23 mouse cellular contexts compared by ENCODE assay signal in the genomic region with DNA sequence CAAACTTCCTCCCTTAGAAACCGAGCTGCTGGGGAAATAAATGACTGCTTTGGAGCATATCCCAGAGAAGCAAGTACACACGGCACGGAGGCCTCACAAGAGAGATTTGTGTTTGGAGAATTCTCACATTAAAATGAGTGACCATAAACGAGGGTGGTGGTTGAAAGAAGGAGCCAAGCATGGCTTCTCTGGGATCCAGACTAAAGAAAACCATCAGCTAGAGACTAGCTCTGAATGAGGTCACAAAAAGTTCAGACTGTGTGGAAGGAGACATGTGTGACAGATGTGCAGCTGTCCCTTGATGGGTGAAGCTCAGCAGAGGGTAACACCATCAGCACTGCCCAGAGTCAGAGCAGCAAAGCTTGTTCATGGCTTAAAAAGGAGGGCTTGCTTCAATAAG.
DNase-seq lines count a peak whose midpoint lies in the region; ATAC-seq and TF ChIP-seq lines count a peak whose summit lies in the region.
"Had no signal": no experiment of that assay in that cellular context is flagged by ENCODE, and none has a peak within 500 bp of the region (broad histone marks: within the 10 kb centered on the region; RNA-seq: fewer than 3 reads in every experiment).

No protein-coding gene starts in this region.

- TF ChIP-seq EP300 in stomach, postnatal 0 days (optimal IDR thresholded peaks at IDR 0.05) = no peak

- 53% methylated on average over 4 of the region's 4 CpGs for WGBS in embryonic facial prominence, embryonic 12.5 days
- 65% methylated on average over 4 of the region's 4 CpGs for WGBS in embryonic facial prominence, embryonic 10.5 days
- WGBS in lung, embryonic 14.5 days = 17% methylated on average over 4 of the region's 4 CpGs
- WGBS in stomach, postnatal 0 days = 19% methylated on average over 4 of the region's 4 CpGs
- WGBS in midbrain, embryonic 16.5 days = 79% methylated on average over 4 of the region's 4 CpGs
- 66% methylated on average over 4 of the region's 4 CpGs for WGBS in midbrain, postnatal 0 days

- no peak for TF ChIP-seq CTCF in lung, embryonic 14.5 days (IDR thresholded peaks at IDR 0.05; ENCODE audit: low read depth)
- TF ChIP-seq CTCF in stomach, postnatal 0 days (IDR thresholded peaks at IDR 0.05; ENCODE audit: low read depth) = no peak
- no peak for TF ChIP-seq CTCF in midbrain, postnatal 0 days (IDR thresholded peaks at IDR 0.05)

- 0 out of 2 replicates have a peak, but pooled peaks have one; percentile 56 for ATAC-seq in embryonic facial prominence, embryonic 12.5 days (ENCODE audit: insufficient number of reproducible peaks, insufficient read depth, low FRiP score, low TSS enrichment)
- ATAC-seq in lung, embryonic 14.5 days (ENCODE audit: insufficient read depth) = peak; percentile 99
- ATAC-seq in stomach, postnatal 0 days (ENCODE audit: low FRiP score, low TSS enrichment) = no peak; the same call in 1 of the 2 replicates
- ATAC-seq in midbrain, embryonic 16.5 days = no peak
- ATAC-seq in midbrain, postnatal 0 days (ENCODE audit: low FRiP score) = no peak
- ATAC-seq: CD4-positive, CD25-positive, alpha-beta regulatory T cell, adult 4 months; forebrain, embryonic 13.5 days; intestine, embryonic 15.5 days; Patski had no signal

- H3K27me3 ChIP-seq in embryonic facial prominence, embryonic 12.5 days = no peaks in the 10 kb centered on the region
- no peaks in the 10 kb centered on the region for H3K27me3 ChIP-seq in embryonic facial prominence, embryonic 10.5 days (replicated peaks; ENCODE audit: low read depth, poor library complexity, severe bottlenecking)
- H3K27me3 ChIP-seq in lung, embryonic 14.5 days (ENCODE audit: insufficient read depth, low read length) = no peaks in the 10 kb centered on the region
- no peaks in the 10 kb centered on the region for H3K27me3 ChIP-seq in stomach, postnatal 0 days (ENCODE audit: control insufficient read depth, insufficient read depth, low read length)
- H3K27me3 ChIP-seq in midbrain, embryonic 16.5 days (ENCODE audit: control insufficient read depth, insufficient read depth, low read depth, low read length) = no peaks in the 10 kb centered on the region
- H3K27me3 ChIP-seq in midbrain, postnatal 0 days (ENCODE audit: insufficient read depth, low read length) = no peaks in the 10 kb centered on the region
- H3K27me3 ChIP-seq: forebrain, embryonic 13.5 days; heart, embryonic 12.5 days; intestine, embryonic 15.5 days; liver, embryonic 13.5 days; midbrain, embryonic 12.5 days; Patski had no signal

- no peak overlapping the region for H3K9ac ChIP-seq in embryonic facial prominence, embryonic 12.5 days
- H3K9ac ChIP-seq in lung, embryonic 14.5 days = no peak overlapping the region
- no peak overlapping the region for H3K9ac ChIP-seq in stomach, postnatal 0 days (ENCODE audit: low read length)
- H3K9ac ChIP-seq in midbrain, embryonic 16.5 days (ENCODE audit: low read depth, low read length) = no peak overlapping the region
- no peak overlapping the region for H3K9ac ChIP-seq in midbrain, postnatal 0 days (replicated peaks; ENCODE audit: low read length, poor library complexity, severe bottlenecking)
- H3K9ac ChIP-seq: forebrain, embryonic 13.5 days; heart, embryonic 12.5 days; hindbrain, embryonic 14.5 days; intestine, embryonic 15.5 days; liver, embryonic 13.5 days; midbrain, embryonic 12.5 days had no signal

- H3K4me3 ChIP-seq in embryonic facial prominence, embryonic 12.5 days = no peak overlapping the region
- no peak overlapping the region for H3K4me3 ChIP-seq in embryonic facial prominence, embryonic 10.5 days
- H3K4me3 ChIP-seq in lung, embryonic 14.5 days (ENCODE audit: low read depth, low read length) = no peak overlapping the region
- no peak overlapping the region for H3K4me3 ChIP-seq in stomach, postnatal 0 days (ENCODE audit: low read depth, low read length)
- no peak overlapping the region for H3K4me3 ChIP-seq in midbrain, embryonic 16.5 days (ENCODE audit: low read depth, low read length)
- no peak overlapping the region for H3K4me3 ChIP-seq in midbrain, postnatal 0 days (ENCODE audit: low read depth, low read length)
- H3K4me3 ChIP-seq: erythroblast, embryonic 14.5 days; forebrain, embryonic 13.5 days; heart, embryonic 12.5 days; intestine, embryonic 15.5 days; liver, embryonic 13.5 days; midbrain, embryonic 12.5 days; myocyte had no signal

- DNase-seq in embryonic facial prominence, embryonic 10.5 days (ENCODE audit: low spot score) = no peak
- peak; percentile 84 for DNase-seq in lung, embryonic 14.5 days
- DNase-seq in lung, adult 18-20 months = no peak
- peak; percentile 60 for DNase-seq in lung, postnatal 10 days
- DNase-seq in stomach, postnatal 0 days (ENCODE audit: low spot score) = no peak
- DNase-seq in midbrain, postnatal 0 days (ENCODE audit: low spot score) = no peak
- DNase-seq: adrenal gland, adult 8-10 months; cerebellum, adult 8-10 months; heart, postnatal 14 days; kidney, postnatal 14 days; liver, embryonic 13.5 days; thymus, postnatal 4 days had no signal

- peaks cover 4% of the 10 kb centered on the region; the same call in 1 of the 2 replicates for H3K4me1 ChIP-seq in embryonic facial prominence, embryonic 12.5 days
- no peaks in the 10 kb centered on the region for H3K4me1 ChIP-seq in embryonic facial prominence, embryonic 10.5 days
- no peaks in the 10 kb centered on the region for H3K4me1 ChIP-seq in lung, embryonic 14.5 days (ENCODE audit: insufficient read depth)
- H3K4me1 ChIP-seq in stomach, postnatal 0 days (replicated peaks; ENCODE audit: control insufficient read depth, insufficient read depth) = no peaks in the 10 kb centered on the region
- H3K4me1 ChIP-seq in midbrain, embryonic 16.5 days (ENCODE audit: control insufficient read depth, insufficient read depth, low read length) = no peaks in the 10 kb centered on the region
- no peaks in the 10 kb centered on the region for H3K4me1 ChIP-seq in midbrain, postnatal 0 days (ENCODE audit: insufficient read depth, low read length)
- H3K4me1 ChIP-seq: intestine, embryonic 15.5 days; liver, embryonic 13.5 days; midbrain, embryonic 12.5 days had no signal

- no peak overlapping the region for H3K27ac ChIP-seq in embryonic facial prominence, embryonic 12.5 days
- no peak overlapping the region for H3K27ac ChIP-seq in embryonic facial prominence, embryonic 10.5 days (replicated peaks)
- H3K27ac ChIP-seq in lung, embryonic 14.5 days (ENCODE audit: low read depth) = peak overlapping the region; percentile 54; the same call in 1 of the 2 replicates
- H3K27ac ChIP-seq in stomach, postnatal 0 days (replicated peaks) = peak overlapping the region; percentile 24; the same call in 1 of the 2 replicates
- H3K27ac ChIP-seq in midbrain, embryonic 16.5 days (ENCODE audit: low read length) = no peak overlapping the region
- H3K27ac ChIP-seq in midbrain, postnatal 0 days (ENCODE audit: low read depth, low read length) = no peak overlapping the region
- H3K27ac ChIP-seq: forebrain, embryonic 13.5 days; hindbrain, embryonic 14.5 days; intestine, embryonic 15.5 days; liver, embryonic 13.5 days; midbrain, embryonic 12.5 days had no signal

- H3K4me2 ChIP-seq in embryonic facial prominence, embryonic 12.5 days (replicated peaks) = no peak overlapping the region
- H3K4me2 ChIP-seq in lung, embryonic 14.5 days = no peak overlapping the region
- H3K4me2 ChIP-seq in stomach, postnatal 0 days (replicated peaks; ENCODE audit: low read depth) = no peak overlapping the region
- H3K4me2 ChIP-seq in midbrain, embryonic 16.5 days (ENCODE audit: low read length) = no peak overlapping the region
- no peak overlapping the region for H3K4me2 ChIP-seq in midbrain, postnatal 0 days (ENCODE audit: low read depth, low read length, poor library complexity, severe bottlenecking)
- H3K4me2 ChIP-seq: forebrain, embryonic 13.5 days; heart, embryonic 12.5 days; hindbrain, embryonic 14.5 days; intestine, embryonic 15.5 days; liver, embryonic 13.5 days; midbrain, embryonic 12.5 days had no signal

- no peaks in the 10 kb centered on the region for H3K36me3 ChIP-seq in embryonic facial prominence, embryonic 12.5 days
- H3K36me3 ChIP-seq in embryonic facial prominence, embryonic 10.5 days (replicated peaks) = no peaks in the 10 kb centered on the region
- no peaks in the 10 kb centered on the region for H3K36me3 ChIP-seq in lung, embryonic 14.5 days (ENCODE audit: insufficient read depth)
- H3K36me3 ChIP-seq in stomach, postnatal 0 days (ENCODE audit: control insufficient read depth, insufficient read depth, low read length) = no peaks in the 10 kb centered on the region
- no peaks in the 10 kb centered on the region for H3K36me3 ChIP-seq in midbrain, embryonic 16.5 days (ENCODE audit: control insufficient read depth, insufficient read depth, low read length)
- no peaks in the 10 kb centered on the region for H3K36me3 ChIP-seq in midbrain, postnatal 0 days (ENCODE audit: insufficient read depth, low read length)
- H3K36me3 ChIP-seq: heart, embryonic 12.5 days; intestine, embryonic 15.5 days; liver, embryonic 13.5 days; midbrain, embryonic 12.5 days had no signal

- no peaks in the 10 kb centered on the region for H3K9me3 ChIP-seq in embryonic facial prominence, embryonic 12.5 days
- no peaks in the 10 kb centered on the region for H3K9me3 ChIP-seq in embryonic facial prominence, embryonic 10.5 days
- no peaks in the 10 kb centered on the region for H3K9me3 ChIP-seq in lung, embryonic 14.5 days (ENCODE audit: low read depth, low read length)
- H3K9me3 ChIP-seq in stomach, postnatal 0 days (ENCODE audit: control insufficient read depth, low read length) = no peaks in the 10 kb centered on the region
- no peaks in the 10 kb centered on the region for H3K9me3 ChIP-seq in midbrain, embryonic 16.5 days (replicated peaks; ENCODE audit: control insufficient read depth, low read length, poor library complexity, severe bottlenecking)
- no peaks in the 10 kb centered on the region for H3K9me3 ChIP-seq in midbrain, postnatal 0 days (ENCODE audit: low read length)
- H3K9me3 ChIP-seq: forebrain, embryonic 13.5 days; heart, embryonic 12.5 days; intestine, embryonic 15.5 days; liver, embryonic 13.5 days; midbrain, embryonic 12.5 days had no signal

Comparison
In these comparisons a context has a peak if more than half of its experiments do, and no peak if none do; other contexts are left out.
1. DNase-seq: peak in lung, embryonic 14.5 days (single experiment) and lung, postnatal 10 days (single experiment); none in embryonic facial prominence, embryonic 10.5 days (single experiment), lung, adult 18-20 months (0 of 2), stomach, postnatal 0 days (single experiment) and midbrain, postnatal 0 days (single experiment).
2. ATAC-seq: peak in embryonic facial prominence, embryonic 12.5 days (single experiment) and lung, embryonic 14.5 days (single experiment); none in stomach, postnatal 0 days (single experiment), midbrain, embryonic 16.5 days (single experiment) and midbrain, postnatal 0 days (single experiment).
3. H3K27ac ChIP-seq: peak in lung, embryonic 14.5 days (single experiment) and stomach, postnatal 0 days (single experiment); none in embryonic facial prominence, embryonic 12.5 days (single experiment), embryonic facial prominence, embryonic 10.5 days (single experiment), midbrain, embryonic 16.5 days (single experiment) and midbrain, postnatal 0 days (single experiment).